Mouse (Mus musculus) testis, postnatal 14 days (tissue): Measurements from ENCODE around the gene Krcc1.

Source experiments
- DNase-seq: peaks from one replicate; pipeline ENCODE4 v3.0.0; 2021; ENCODE audit warnings: low spot score

Gene Krcc1

GRCm38 (mm10) chr6:71271389-71272315 is at the start of gene Krcc1:
Gene Krcc1 (plus strand): TSS chr6:71271677.
- DNase-seq, result peak; percentile 94

GRCm38 (mm10) chr6:71224184-71224943 is 47.1 kb upstream of the Krcc1 start:
- DNase-seq, result no peak

GRCm38 (mm10) chr6:71226544-71226943 is 44.9 kb upstream of the Krcc1 start:
- DNase-seq, result no peak

- DNase-seq, result no peak
These were observed 44.2 kb upstream of the Krcc1 start for GRCm38 (mm10) chr6:71227157-71227770.

- no peak for DNase-seq
These were observed 36.4 kb upstream of the Krcc1 start for GRCm38 (mm10) chr6:71235121-71235520.

GRCm38 (mm10) chr6:71235944-71236343 is 35.5 kb upstream of the Krcc1 start:
- DNase-seq, result no peak

- DNase-seq, result no peak
These were observed 35.0 kb upstream of the Krcc1 start for GRCm38 (mm10) chr6:71236506-71236905.

GRCm38 (mm10) chr6:71237031-71237431 is 34.4 kb upstream of the Krcc1 start:
- no peak for DNase-seq

- no peak for DNase-seq
These were observed 32.3 kb upstream of the Krcc1 start for GRCm38 (mm10) chr6:71239069-71239750.

GRCm38 (mm10) chr6:71240831-71241230 is 30.6 kb upstream of the Krcc1 start:
- DNase-seq, result no peak

- DNase-seq, result peak; percentile 18
These were observed 28.7 kb upstream of the Krcc1 start for GRCm38 (mm10) chr6:71242811-71243210.

GRCm38 (mm10) chr6:71243258-71243657 is 28.2 kb upstream of the Krcc1 start:
- no peak for DNase-seq

GRCm38 (mm10) chr6:71248420-71248819 is 23.1 kb upstream of the Krcc1 start:
- DNase-seq, result no peak

- DNase-seq, result no peak
These were observed 21.9 kb upstream of the Krcc1 start for GRCm38 (mm10) chr6:71249615-71250014.

GRCm38 (mm10) chr6:71250951-71251350 is 20.5 kb upstream of the Krcc1 start:
- DNase-seq, result no peak

GRCm38 (mm10) chr6:71254456-71254855 is 17.0 kb upstream of the Krcc1 start:
- DNase-seq, result no peak

- DNase-seq, result no peak
These were observed 15.3 kb upstream of the Krcc1 start for GRCm38 (mm10) chr6:71256166-71256565.

GRCm38 (mm10) chr6:71257375-71257774 is 14.1 kb upstream of the Krcc1 start:
- no peak for DNase-seq

GRCm38 (mm10) chr6:71258562-71258961 is 12.9 kb upstream of the Krcc1 start:
- no peak for DNase-seq

GRCm38 (mm10) chr6:71259166-71259565 is 12.3 kb upstream of the Krcc1 start:
- DNase-seq, result no peak

- DNase-seq, result no peak
These were observed 11.3 kb upstream of the Krcc1 start for GRCm38 (mm10) chr6:71260051-71260640.

GRCm38 (mm10) chr6:71261060-71261459 is 10.4 kb upstream of the Krcc1 start:
- DNase-seq, result no peak
